In genomic region chrX:139614761-139615160, GRCm38 (mm10) we compare ENCODE assay signal across 23 mouse cellular contexts.
"Had no signal": no experiment of that assay in that cellular context is flagged by ENCODE, and none has a peak within 500 bp of the region (broad histone marks: within the 10 kb centered on the region; RNA-seq: fewer than 3 reads in every experiment).

No protein-coding gene starts in this region.

- H3K27ac ChIP-seq: kidney, embryonic 15.5 days; left cerebral cortex, adult 2 months; liver, embryonic 14.5 days; lung, embryonic 15.5 days; midbrain, embryonic 12.5 days; midbrain, embryonic 15.5 days; neural tube, embryonic 12.5 days; neural tube, embryonic 15.5 days; stomach, postnatal 0 days had no signal

- H3K4me2 ChIP-seq: kidney, embryonic 15.5 days; liver, embryonic 11.5 days; lung, embryonic 15.5 days; midbrain, embryonic 12.5 days; midbrain, embryonic 15.5 days; neural tube, embryonic 12.5 days; neural tube, embryonic 15.5 days had no signal

- H3K36me3 ChIP-seq: kidney, embryonic 15.5 days; lung, embryonic 15.5 days; midbrain, embryonic 12.5 days; midbrain, embryonic 15.5 days; neural tube, embryonic 12.5 days; neural tube, embryonic 15.5 days had no signal

- H3K4me1 ChIP-seq: lung, embryonic 15.5 days; midbrain, embryonic 12.5 days; midbrain, embryonic 15.5 days; neural tube, embryonic 12.5 days; neural tube, embryonic 15.5 days had no signal

- DNase-seq: kidney, adult 2 months; kidney, postnatal 10 days; kidney, postnatal 36 days; lung, adult 18-20 months; lung, postnatal 10 days; lung, postnatal 36 days; right cerebral cortex, adult 18-20 months; right cerebral cortex, postnatal 14 days; right cerebral cortex, postnatal 4 days; thymus, adult 2 months; thymus, postnatal 14 days; thymus, postnatal 4 days had no signal

- ATAC-seq: intestine, embryonic 16.5 days; midbrain, embryonic 15.5 days had no signal

- H3K4me3 ChIP-seq: kidney, embryonic 15.5 days; left cerebral cortex, adult 2 months; lung, embryonic 15.5 days; midbrain, embryonic 12.5 days; midbrain, embryonic 15.5 days; neural tube, embryonic 12.5 days; neural tube, embryonic 15.5 days had no signal

- H3K9ac ChIP-seq: kidney, embryonic 15.5 days; liver, embryonic 14.5 days; lung, embryonic 15.5 days; midbrain, embryonic 12.5 days; midbrain, embryonic 15.5 days; neural tube, embryonic 12.5 days; neural tube, embryonic 15.5 days had no signal

- H3K9me3 ChIP-seq: kidney, embryonic 15.5 days; lung, embryonic 15.5 days; midbrain, embryonic 12.5 days; midbrain, embryonic 15.5 days; neural tube, embryonic 12.5 days; neural tube, embryonic 15.5 days had no signal
